Mouse (Mus musculus) ES-E14 (cell line): ENCODE results near the gene Scarb1.

Experiments
- CHD2 ChIP-seq: IDR thresholded peaks from 2 replicates; pipeline ENCODE4 v1.6.1; 2014; ENCODE audit warnings: mild to moderate bottlenecking, low read depth, low read length, inconsistent platforms
- HCFC1 ChIP-seq: IDR thresholded peaks from 2 replicates; pipeline ENCODE4 v1.6.1; 2012; ENCODE audit warnings: low read length, inconsistent platforms, borderline replicate concordance; ENCODE audit not compliant: insufficient read depth
- MAFK ChIP-seq: IDR thresholded peaks from 2 replicates; pipeline ENCODE4 v1.6.1; 2014; ENCODE audit warnings: mild to moderate bottlenecking, low read depth, low read length, inconsistent platforms; ENCODE audit not compliant: insufficient read depth
- ZC3H11A ChIP-seq: IDR thresholded peaks from 2 replicates; pipeline ENCODE4 v1.6.1; 2012; ENCODE audit warnings: low read depth, mild to moderate bottlenecking, inconsistent platforms, low read length, borderline replicate concordance

- TF ChIP-seq ZC3H11A, result no peak
- TF ChIP-seq MAFK, result no peak
- no peak for TF ChIP-seq HCFC1
- no peak for TF ChIP-seq CHD2
Observed at GRCm38 (mm10) chr5:125372027-125372426, 31.1 kb upstream of the Scarb1 start.
